Mouse (Mus musculus) NIH3T3 (cell line): ENCODE results near the gene Snrpc.
"Not testable (repeated sequence)": the region's sequence is repeated elsewhere in the genome, so short reads cannot be mapped to it uniquely, and the experiment has no call there.

ENCODE experiments used
- DNase-seq: peaks from one replicate; pipeline ENCODE4 v3.0.0-alpha.2; 2012; ENCODE audit warnings: low read depth

The Snrpc gene

DNA sequence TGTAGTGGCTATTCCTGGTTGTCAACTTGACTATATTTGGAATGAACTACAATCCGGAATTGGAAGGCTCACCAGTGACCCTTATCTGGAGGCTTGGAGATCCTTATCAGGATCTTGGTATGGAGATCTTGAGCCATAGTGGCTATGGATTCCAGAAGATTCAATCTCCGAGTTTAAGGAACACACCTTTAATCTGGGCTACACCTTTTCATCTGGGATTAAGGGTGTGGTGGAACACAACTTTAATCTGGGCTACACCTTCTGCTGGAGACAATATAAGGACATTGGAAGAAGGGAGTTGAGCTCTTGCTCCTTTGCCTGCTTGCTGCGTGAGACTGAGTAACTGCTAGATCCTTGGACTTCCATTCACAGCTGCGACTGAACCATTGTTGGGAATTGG, at the start of gene Snrpc:
Gene Snrpc, plus strand, starts transcription at position 301 of the 400 bp plus-strand sequence.
- not testable (repeated sequence) for DNase-seq

DNA sequence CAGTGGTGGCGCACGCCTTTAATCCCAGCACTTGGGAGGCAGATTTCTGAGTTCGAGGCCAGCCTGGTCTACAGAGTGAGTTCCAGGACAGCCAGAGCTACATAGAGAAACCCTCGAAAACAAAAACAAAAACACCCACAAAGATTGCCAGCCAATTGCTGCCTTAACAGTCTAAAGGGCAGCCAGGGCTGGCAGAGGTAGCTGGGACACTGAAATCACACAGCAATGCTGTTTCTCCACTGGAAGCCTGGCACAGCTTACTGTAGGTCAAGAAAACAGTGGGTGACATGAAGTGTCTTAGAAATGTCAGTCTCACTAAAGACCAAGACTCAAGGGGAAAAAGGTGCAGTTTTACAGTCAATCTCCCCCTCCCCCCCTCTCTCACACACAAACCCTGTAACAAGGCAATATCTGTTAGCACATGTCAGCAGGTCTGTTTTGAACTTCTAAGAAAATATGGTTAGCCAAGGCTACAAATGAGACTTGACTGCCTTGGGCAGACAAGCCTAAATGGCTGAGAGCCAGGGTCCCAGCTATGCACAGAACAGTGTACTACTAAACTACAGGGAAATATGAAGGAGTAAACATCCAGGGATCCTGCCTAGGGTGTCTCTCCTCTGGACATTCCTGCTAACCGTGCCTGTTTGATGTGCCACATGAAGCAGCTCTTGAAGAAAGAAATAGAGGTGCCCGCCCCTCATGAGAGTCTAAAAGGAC, 49.3 kb upstream of the Snrpc start:
- DNase-seq, result no peak

DNA sequence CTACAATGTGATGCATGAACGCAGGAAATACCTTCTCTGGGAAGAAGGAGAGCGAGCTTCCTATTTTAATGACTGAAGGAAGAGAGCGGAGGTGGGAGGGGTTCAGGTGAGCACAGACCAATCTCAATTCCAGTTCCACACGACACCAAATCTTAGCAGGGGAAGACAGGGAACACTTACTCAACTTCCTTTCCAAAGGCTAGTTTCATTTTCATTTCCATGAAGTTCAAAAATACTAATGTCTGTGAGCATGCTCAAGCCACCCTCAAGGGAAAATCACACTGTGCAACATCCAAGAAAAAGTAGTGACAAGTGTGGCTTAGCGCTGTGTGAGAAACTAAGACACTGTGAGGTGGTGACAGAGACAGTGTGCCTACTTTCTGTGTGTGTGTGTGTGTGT, 47.9 kb upstream of the Snrpc start:
- DNase-seq, result no peak

DNA sequence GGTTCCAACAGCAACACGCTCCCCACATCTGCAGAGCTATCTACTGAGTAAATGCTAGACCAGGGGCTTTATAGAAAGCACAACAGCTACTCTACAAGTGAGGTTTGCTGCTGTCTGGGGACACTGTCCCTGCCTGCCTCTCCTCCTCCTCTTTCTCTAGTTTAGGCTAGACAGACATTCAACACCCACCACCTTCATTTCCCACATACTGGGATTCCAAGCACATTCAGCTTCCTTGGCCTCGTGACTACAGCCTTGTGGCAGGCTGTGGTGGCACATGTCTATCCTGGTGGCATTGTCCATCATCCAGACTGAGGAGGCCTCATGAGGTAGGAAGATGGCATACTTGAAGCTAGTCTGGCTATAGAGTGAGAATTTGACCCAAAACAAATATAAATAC, 47.0 kb upstream of the Snrpc start:
- DNase-seq, result no peak

DNA sequence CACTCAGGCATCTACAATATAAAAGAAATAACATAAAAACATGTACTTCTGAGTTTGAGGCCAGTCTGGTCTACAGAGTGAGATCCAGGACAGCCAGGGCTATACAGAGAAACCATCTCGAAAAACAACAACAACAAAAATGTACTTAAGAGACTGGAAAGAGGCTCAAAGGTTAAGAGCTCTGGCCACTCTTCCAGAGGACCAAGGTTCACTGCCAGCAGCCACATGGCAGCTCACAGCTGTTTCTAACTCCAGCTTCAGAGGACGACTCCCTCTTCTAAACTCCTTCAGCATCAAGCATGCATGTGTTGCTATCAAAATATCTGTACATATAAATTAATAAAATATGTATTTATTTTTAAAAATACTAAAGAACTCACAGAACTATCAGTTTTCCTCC, 46.4 kb upstream of the Snrpc start:
- no peak for DNase-seq

DNA sequence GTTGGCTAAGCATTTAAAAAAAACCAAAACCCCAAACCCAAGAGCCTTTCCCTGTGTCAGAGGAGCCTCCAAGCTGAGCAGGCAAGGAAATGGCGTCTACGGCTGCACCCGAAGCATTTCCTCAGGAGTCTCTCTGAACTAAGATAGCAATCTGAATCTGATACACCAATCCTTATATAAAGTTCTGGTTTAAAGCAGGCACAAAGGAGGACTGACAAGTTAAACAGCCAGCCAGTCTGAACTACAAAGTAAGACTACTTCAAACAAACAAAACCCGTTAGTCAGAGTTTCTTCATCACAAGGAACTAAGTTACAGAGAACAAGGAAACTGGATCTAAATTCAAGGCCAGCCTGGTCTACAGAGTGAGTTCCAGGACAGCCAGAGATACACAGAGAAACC, 45.4 kb upstream of the Snrpc start:
- DNase-seq, result no peak

DNA sequence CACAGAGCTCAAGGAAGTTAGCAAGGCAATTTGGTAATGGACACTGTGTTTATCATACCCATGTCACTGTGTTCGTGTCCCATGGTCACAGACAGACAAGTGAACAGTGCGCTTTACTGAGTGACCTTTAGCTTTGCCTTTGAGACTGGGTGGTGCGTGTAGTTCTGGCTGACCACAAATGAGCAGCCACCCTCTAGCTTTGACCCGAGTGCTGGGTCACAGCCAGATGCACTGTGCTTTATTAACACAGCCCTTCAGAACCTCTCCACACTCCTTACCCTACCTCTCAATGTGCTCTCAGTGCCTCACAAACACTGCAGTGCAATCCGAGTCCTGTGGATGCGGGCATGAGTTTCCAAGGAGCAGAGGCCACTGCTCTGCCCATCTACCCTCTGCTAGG, 44.8 kb upstream of the Snrpc start:
- DNase-seq, result no peak

DNA sequence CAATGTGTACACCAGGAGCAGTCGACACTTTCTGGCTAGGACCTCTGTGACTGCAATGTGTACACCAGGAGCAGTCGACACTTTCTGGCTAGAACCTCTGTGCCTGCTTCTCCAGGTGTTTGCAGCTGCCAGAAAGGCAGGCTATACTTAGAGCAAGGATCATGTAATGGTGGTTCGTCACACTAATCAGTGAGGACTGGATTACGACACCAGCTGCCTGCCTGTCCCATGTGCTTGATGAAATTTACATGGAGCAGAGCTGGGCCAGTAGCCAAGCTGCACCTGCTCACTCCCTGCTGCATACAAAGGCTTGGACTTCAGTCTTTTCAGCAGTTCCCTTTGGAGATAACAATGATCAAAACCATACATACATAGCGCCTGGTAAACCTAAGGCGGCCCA, 41.2 kb upstream of the Snrpc start:
- peak; percentile 64 for DNase-seq

DNA sequence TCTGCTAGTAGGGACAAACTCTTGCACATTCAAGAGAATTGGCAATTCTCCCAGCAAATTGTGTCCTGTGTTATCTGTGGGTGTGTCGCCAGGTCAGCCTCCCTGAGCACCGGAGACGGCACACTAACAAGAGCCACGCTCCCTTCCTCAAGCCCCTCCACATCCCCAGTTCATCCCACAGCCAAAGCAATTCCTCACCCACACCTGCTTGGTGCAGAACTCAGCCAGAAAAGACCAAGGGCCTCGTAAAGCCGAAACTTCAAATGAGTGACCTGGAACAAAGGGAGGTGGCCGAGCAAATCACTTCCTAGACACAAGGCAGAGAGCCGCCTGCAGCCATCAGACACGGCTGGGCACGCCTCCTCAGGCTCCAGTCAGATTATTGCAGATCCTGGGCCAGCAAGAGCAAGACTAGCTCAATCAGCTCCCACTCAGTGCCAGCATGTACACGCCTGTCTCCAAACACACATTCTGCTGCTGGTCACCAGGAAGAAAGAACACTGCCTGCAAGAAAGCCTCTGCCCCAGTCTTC, 40.5 kb upstream of the Snrpc start:
- DNase-seq, result no peak

DNA sequence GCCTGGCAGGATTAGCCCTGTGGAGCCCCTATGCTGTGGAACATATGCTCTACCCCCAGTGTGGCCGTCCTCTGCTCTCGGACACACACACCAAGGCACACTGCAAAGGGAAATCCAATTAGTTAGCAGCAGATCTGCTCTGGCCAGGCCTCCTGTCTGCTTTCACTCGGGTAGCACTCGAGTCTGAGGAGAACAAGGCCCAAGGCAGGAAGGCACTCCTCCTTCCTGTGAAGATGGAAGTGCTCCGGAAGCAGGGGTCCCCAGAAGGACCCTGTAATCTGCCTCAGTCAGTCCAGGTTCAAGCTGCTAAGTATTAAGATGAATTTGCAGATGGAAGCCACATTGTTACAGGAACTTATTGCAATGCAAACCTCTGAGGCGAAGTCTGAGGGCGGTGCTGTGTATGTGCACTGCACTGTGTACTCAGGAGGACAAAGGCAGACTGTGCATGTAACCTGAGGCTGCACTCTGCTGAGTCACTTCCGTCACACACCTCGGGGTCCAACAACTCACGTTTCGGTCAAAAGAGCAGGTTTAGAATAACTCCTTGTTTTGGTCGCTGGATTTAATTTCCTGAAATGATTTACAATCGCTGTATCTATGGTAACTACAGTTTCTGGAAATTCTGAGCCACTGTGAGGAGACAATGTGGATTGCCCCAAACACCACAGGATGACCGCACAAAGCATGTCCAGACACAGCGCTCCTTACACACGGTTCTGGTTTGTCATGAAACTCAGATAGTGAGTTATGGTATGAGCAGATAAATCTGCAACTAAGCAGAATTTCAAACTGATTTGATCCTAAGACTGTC, 38.0 kb upstream of the Snrpc start:
- peak; percentile 84 for DNase-seq

DNA sequence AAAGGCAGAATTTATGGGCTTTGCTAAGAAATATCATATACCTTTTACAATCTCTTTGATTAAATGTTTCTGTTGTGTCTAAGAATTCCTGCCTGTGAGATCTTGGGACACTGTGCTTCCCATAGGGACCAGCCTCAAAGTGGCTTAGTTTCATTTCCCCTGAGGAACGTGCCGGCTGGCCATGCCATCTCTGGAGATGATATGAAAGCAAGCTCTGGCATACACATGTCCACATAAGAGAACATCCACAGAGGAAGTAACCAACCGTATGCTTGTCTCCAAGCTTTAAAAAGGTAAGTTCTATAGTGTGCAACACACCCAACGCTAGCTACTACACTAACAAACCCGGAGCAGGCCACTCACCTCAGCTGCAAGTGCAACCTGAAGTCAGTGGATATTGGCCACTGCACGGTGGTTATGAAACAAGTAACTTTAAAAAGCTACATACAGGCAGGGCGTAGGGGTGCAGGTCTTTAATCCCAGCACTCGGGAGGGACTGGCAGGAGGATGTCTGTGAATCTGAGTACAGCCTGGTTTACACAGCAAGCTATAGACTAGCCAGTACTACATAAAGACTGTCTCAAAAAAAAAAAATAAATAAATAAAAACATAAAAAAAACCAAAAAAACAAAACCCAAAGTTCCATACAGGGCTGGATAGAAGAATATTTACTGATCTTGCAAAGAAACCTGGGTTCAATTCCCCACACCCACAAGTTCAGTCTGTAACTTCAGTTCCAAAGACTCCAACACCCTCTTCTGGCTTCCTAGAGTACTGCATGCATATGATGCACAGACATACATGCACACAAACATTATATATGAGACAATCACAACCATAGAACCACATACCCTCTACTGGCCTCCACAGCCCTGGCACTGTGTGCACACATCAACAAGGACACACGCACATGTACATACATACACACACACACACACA, 37.0 kb upstream of the Snrpc start:
- no peak for DNase-seq

DNA sequence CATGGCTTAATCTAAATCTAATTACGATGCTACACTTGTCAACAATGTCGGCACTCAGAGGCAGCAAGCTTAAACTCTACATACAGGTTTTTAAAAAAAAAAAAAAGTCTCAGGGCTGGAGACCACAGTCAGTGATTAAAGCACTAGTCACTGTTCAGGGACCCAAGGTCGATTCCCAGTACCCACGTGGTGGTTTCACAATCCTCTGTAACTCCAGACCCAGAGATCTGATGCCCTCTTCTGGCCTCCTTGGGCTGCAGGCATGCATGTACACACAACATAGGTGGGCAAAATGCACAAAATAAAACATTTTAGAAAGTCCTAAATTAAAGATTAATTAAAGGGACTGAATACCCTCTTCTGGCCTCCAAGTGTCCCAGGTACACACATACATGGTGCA, 34.2 kb upstream of the Snrpc start:
- no peak for DNase-seq

DNA sequence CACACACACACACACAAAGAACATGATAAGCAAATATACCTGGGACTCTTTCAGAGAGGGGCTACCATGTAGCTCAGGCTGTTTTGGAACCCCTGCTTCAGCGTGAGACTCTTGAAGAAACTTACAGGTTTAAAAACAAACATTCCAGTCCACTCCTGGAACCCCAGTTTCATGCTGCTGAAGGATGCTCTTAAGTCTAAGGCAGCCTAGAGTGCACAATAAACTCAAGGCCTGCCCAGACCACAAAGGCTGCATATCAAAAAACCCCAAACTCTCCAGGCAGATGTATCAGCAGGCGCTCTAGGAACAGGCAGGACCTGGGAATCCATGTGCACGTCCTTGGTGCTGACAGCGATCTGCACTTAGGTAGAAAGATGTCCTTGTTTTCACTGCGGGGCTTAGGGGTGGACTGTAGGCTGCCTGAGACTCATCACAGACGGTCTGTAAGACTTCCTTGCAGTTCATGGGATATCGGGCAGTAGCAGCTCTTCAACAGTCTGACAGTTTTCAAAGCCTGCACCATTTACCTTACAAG, 33.7 kb upstream of the Snrpc start:
- no peak for DNase-seq

DNA sequence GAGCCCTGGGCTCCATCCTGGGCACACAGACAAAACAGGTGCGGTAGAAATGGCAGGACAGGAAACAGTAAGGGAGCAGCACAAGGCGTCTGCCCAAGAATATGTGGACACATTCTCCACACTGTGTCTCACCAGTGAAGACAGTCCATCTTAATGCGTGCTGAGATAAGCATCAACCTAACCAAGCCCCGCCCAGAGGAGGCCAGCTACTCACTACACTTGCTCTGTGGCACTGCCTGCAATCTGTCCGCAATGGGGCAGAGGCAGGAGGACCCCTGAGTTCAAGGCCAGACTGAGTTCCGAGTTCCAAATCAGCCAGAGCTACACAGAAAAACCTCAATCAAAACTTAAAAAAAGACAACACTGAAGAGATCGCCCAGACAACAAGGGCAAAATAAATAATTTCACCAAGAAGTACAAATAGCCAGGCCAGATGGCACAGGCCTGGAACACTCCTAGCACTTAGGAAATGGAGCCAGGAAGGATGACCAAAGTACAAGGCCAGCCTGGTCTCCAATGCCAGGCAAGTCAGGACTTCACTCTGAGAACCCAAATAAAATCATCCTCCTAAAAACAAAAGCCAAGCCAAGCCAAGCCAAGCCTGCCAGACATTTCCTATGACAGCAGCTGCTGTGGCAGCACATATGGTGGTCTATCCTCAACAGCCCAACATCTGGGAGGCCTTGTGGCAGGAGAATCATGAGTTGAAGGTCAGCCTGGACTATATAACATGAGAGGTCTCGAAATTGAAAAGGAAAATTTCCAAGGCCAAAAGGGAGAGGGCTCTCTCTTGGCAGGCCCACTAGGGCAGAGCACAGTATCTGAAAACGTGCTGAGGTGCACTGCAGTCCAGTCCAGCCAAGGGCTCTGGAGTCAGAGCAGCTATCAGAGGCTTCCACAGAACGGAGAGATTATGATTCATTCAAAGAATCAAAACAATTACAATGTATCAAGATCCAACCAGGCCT, 32.9 kb upstream of the Snrpc start:
- DNase-seq, result no peak

DNA sequence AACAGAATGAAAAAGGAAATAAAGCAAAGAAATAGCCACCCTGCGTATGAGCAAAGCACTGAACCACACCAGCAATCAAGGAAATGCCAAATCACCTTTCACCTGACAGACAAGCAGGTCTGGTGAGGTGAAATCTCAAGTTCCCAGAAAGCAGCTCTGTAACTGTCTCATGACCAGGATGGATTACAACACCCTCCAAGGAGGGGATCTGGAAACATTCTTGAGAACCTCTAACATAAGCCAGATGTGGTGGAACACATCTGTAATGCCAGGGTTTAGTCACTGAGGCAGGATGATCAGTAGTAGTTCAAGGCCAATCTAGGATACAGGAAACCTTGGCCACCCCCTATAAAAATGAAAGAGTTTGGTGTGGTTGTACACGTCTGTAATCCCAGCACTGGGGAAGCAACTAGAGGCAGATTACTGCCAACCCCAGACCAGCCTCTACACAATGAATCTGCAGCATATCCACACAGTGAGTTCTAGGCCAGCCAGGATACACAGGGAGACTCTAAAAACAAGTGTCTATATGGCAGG, 30.3 kb upstream of the Snrpc start:
- peak; percentile 84 for DNase-seq

DNA sequence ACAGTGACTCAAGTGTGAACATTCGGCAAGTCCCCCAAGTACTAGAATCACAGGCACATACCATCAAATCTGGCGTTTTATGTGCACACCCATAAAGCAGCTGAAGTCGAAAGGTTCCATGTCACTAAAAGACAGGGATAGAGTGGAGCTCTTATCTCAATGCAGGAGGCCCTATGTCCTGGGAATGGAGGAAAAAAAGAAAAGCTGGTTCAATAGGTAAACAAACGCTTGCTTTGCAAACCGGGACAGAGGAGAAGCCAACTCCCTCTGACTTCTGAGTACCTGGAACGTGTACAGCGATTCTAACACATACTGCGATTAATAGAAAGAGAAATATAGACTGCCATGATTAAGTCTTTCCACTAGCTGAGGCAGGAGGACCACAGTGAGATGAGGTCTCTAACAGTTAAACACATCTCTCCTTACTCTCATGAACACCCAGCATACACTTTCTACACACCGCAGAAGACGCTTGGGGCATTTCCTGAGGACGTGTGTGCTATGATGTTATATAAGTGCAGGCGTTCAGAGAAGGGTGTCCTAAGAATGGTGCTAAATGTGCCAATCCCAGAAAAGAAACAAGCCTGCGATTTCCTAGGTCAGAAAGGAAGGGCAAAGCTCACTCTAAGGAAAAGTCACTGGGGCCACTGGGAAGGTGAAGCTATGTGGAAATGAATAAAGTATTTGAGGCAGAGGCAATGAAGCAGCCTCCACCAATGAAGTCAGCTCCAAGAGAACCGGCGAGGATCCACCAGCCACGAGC, 27.2 kb upstream of the Snrpc start:
- no peak for DNase-seq

DNA sequence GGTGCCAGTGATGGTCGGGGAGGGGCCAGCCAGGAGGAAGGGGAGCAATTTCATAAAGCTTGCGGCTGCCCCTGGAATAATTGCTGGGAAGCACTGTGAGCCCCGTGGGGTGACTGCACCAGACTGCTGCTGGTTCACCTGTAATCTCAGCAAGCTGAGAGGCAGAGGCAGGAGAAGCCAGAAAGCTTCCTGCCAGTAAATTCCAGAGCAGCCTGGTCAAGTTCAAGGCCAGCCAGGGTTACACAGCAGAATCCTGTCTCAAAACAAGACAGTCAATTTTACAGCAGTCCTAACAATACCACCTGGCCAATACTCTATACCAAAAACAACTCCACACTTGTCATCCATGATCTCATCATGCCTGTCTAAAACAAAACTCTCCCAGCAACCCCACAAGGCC, 26.0 kb upstream of the Snrpc start:
- DNase-seq, result no peak

DNA sequence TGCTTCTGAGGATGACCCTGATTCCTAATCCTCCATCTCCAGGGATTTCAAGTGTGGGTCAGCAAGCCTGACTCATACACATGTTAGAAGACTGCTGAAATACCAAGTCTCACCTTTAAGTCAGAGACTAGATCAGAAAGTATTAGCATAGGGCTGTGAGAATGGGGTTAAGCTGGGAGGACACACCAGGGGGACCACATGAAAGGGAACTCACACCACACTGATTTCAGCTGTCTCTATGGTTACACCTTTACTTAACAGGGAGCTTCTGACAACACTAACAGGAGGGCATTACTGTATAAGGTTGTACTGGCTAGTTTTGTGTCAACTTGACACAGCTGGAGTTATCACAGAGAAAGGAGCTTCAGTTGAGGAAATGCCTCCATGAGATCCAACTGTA, 23.3 kb upstream of the Snrpc start:
- DNase-seq, result no peak

DNA sequence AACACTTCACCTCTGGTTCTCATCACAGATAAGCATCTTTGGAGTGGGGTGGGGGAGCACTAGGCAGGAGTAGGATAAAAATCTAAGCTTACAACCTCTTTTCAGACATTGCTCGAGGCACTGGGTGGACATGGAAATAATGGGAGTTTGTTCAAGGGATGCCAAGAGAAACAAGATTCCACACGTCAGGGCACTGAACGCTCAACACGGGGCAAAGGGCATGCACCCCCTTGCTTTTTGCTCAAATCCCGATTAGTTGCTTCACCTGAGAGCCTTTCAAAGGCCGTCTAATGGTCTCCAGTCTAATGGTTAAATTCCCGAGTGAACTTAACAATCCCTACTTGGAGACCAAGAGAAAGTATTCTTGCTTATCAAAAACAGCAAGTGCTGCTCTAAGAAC, 18.9 kb upstream of the Snrpc start:
- peak; percentile 36 for DNase-seq

DNA sequence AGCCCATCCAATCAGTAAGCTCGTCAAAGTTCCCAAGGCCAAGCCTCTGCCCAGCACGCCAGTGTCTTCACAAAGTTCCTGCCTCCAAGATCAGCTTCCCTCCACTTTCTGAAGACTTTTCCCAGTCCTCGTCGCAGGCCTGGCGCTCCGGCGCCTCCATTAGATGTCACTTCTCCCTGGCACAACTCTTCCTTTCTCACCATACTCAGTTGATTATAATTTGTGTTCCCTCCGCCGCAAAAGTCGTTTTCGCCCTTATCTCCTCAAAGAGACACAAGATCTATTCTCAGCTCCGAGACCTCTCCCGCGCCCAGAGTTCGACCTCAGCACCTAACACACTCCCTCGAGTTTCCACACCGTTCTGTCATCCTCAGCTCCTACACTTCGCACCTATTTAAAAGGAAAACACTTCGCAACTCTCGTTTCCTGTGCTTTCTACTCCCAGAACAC, 18.4 kb upstream of the Snrpc start:
- DNase-seq, result peak; percentile 69
